ENCODE assay signal across 21 mouse cellular contexts in the genomic region with DNA sequence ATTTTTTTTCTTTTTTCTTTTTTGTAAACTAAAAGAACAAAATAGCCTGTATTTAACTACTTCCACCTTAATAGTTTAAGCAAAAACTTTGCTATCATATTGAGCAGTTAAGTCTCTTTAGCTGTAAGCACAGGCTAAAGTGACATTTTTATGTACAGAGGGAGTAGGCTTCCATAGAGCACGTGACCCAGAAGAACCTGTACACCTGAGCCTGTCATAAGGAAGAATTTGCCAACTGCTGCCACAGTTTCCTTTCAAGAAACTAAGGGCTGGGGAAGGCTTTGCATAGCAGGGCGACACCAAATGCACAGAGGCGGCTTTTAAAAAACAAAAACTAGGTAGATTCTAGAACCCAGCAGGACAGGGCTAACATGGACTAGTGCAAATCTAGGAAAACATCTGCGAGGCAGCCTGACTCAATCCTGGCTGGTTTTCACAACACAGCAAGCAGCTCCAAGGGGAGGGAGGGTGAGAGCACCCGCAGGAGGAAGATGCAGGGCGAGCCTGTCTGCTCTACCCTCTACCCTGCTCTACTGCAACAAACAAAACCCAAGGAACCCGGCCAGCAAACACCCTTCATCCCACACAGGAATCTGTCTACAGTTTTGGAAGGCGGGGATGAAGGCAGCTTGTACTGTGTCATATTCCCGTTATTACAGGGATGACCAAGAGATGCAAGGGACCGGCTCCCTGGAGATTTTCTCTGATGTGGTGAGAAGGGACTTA. TPM values are rescaled to one million over a fixed set of nuclear protein-coding genes. Genes with fewer than 3 reads are reported as not detected.
"Had no signal": no experiment of that assay in that cellular context is flagged by ENCODE, and none has a peak within 500 bp of the region (broad histone marks: within the 10 kb centered on the region; RNA-seq: fewer than 3 reads in every experiment).

No protein-coding gene starts in this region.

- H3K27ac ChIP-seq: liver, embryonic 15.5 days; lung, embryonic 15.5 days; macrophage; midbrain, embryonic 13.5 days; midbrain, embryonic 15.5 days; neural tube, embryonic 12.5 days; stomach, embryonic 15.5 days had no signal

- H3K9ac ChIP-seq: liver, embryonic 15.5 days; liver, postnatal 0 days; lung, embryonic 15.5 days; midbrain, embryonic 13.5 days; midbrain, embryonic 15.5 days; neural tube, embryonic 12.5 days; stomach, embryonic 15.5 days had no signal

- H3K4me1 ChIP-seq: liver, embryonic 15.5 days; lung, embryonic 15.5 days; midbrain, embryonic 15.5 days; neural tube, embryonic 12.5 days; stomach, embryonic 15.5 days had no signal

- H3K9me3 ChIP-seq: liver, embryonic 15.5 days; lung, embryonic 15.5 days; megakaryocyte, embryonic 14.5 days; midbrain, embryonic 13.5 days; midbrain, embryonic 15.5 days; neural tube, embryonic 12.5 days; stomach, embryonic 15.5 days had no signal

- DNase-seq: liver, postnatal 0 days; lung, adult 2 months; lung, postnatal 14 days; lung, postnatal 36 days; retina, postnatal 1 day; right cerebral cortex, adult 18-20 months; thymus, adult 2 months; thymus, postnatal 25 days; thymus, postnatal 4 days had no signal

- H3K27me3 ChIP-seq: lung, embryonic 15.5 days; midbrain, embryonic 13.5 days; midbrain, embryonic 15.5 days; neural tube, embryonic 12.5 days; stomach, embryonic 15.5 days had no signal

- H3K4me2 ChIP-seq: liver, embryonic 15.5 days; lung, embryonic 15.5 days; midbrain, embryonic 11.5 days; midbrain, embryonic 13.5 days; midbrain, embryonic 15.5 days; neural tube, embryonic 12.5 days; stomach, embryonic 15.5 days had no signal

- H3K4me3 ChIP-seq: liver, embryonic 15.5 days; lung, embryonic 15.5 days; megakaryocyte, embryonic 14.5 days; midbrain, embryonic 13.5 days; midbrain, embryonic 15.5 days; neural tube, embryonic 12.5 days; stomach, embryonic 15.5 days had no signal

- ATAC-seq: liver, postnatal 0 days; lung, postnatal 0 days; midbrain, embryonic 13.5 days; midbrain, embryonic 15.5 days had no signal

RNA-seq across cellular contexts. Expression of gene 1810010H24Rik, which starts 8.8 kb away (rescaled TPM):
- total RNA-seq: megakaryocyte progenitor cell, adult 5-6 weeks; monocyte, adult 5-6 weeks had no signal
